Mouse (Mus musculus) stomach, postnatal 0 days (tissue): Measurements from ENCODE around the gene Vav3.

Experiments used
- CTCF ChIP-seq: IDR thresholded peaks from 2 replicates; pipeline ENCODE4 v1.5.1; 2016; ENCODE audit warnings: antibody characterized with exemption, low read depth, mild to moderate bottlenecking, moderate library complexity
- EP300 ChIP-seq: optimal IDR thresholded peaks from 2 replicates; pipeline ENCODE3; 2016; ENCODE audit warnings: antibody characterized with exemption

DNA sequence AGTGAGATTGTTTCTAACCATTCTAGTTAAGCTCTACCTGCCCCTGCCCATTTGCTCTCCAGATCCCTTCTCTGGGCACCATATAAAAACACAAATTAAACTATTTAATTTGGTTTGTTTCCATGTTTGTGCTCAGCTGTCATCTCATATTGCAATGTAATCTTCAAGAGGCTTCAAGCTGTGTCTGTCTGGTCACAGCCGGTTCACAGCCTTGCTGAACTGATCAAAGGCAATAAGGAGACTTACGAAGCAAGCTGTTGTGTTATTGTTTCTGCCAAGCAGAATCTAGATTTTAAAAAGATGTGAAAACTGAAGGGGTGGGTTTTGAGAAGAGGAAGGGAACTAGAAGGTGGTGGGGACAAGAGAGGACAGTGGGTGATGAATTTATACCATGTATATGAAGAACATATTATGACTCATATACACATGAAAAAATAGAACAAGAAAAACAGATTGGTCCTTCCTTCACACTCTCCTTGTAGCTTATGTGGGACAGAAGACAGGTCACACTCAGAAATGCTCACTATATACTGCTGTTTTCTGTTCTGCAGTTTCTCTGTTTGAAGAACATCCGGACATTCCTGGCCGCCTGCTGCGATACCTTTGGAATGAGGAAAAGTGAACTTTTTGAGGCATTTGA lies 83.1 kb downstream of the Vav3 start:
- no peak for TF ChIP-seq EP300
- no peak for TF ChIP-seq CTCF
